Mouse (Mus musculus) embryonic fibroblast, embryonic 13.5 days (primary cell): ENCODE results near the gene Fabp1.

ENCODE experiments used
- CTCF ChIP-seq: IDR thresholded peaks from 2 replicates; pipeline ENCODE4 v1.5.1; 2011; ENCODE audit warnings: mild to moderate bottlenecking, control low read depth, low read length, moderate library complexity, borderline replicate concordance; ENCODE audit not compliant: insufficient read depth
- POLR2A ChIP-seq: IDR thresholded peaks from 2 replicates; pipeline ENCODE4 v1.6.1; 2011; ENCODE audit warnings: low read depth, mild to moderate bottlenecking, control low read depth, low read length, moderate library complexity

DNA sequence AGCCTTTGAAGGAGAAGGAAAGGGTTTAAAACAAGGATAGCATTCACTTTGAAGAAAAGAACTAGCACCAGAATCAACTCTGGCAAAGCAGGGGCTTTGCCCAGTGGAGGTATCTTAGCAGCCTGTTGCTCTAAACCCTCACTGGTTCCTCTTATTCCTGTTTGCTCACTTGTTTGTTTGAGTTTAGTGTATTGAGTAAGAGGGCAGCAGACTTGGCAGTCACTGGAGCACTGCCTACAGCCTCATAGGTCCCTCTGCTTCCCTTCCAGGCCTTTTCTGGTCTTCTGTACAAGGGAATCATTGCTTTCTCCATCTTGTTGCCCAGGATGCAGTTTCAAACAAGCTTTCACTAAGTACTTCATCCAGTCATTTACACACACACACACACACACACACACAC is 3.5 kb upstream of the Fabp1 start:
- TF ChIP-seq POLR2A (no peak), CTCF (no peak)
